Mouse (Mus musculus) cerebellum, adult 2 months (tissue): ENCODE results near the gene Mapk13. TPM values are rescaled to one million over a fixed set of nuclear protein-coding genes. Genes with fewer than 3 reads are reported as not detected.

ENCODE experiments used
- DNase-seq, 2 experiments: peaks; one replicate each; pipeline ENCODE4 v3.0.0; 2021
- H3K27ac ChIP-seq: fragments of 200-500 bp; 2 replicates; pipeline ENCODE4 v1.5.1; 2012; ENCODE audit warnings: low read length, control low read depth, inconsistent platforms; ENCODE audit not compliant: insufficient read depth
- H3K27me3 ChIP-seq: fragments of 200-500 bp; 2 replicates; pipeline ENCODE4 v1.6.1; 2012; ENCODE audit warnings: inconsistent platforms, mild to moderate bottlenecking, low read length, moderate library complexity; ENCODE audit not compliant: control insufficient read depth, insufficient read depth
- H3K4me1 ChIP-seq: fragments of 200-500 bp; 2 replicates; pipeline ENCODE4 v1.6.1; 2011; ENCODE audit warnings: low read length; ENCODE audit not compliant: control insufficient read depth, insufficient read depth
- H3K4me3 ChIP-seq: fragments of 200-500 bp; replicated peaks from 2 replicates; pipeline ENCODE3; 2011; ENCODE audit warnings: mild to moderate bottlenecking, low read depth, low read length, control low read depth; ENCODE audit not compliant: insufficient read depth
- CTCF ChIP-seq: fragments of 200-500 bp; IDR thresholded peaks from 2 replicates; pipeline ENCODE4 v1.5.1; 2011; ENCODE audit warnings: low read depth, mild to moderate bottlenecking, control low read depth, low read length, moderate library complexity, borderline replicate concordance; ENCODE audit not compliant: insufficient read depth
- POLR2A ChIP-seq: fragments of 200-500 bp; IDR thresholded peaks from 2 replicates; pipeline ENCODE4 v1.6.1; 2011; ENCODE audit warnings: low read length, control low read depth, borderline replicate concordance; ENCODE audit not compliant: insufficient read depth
- WGBS: fragments of 180-500 bp; shearing (Covaris S2); methylation state at CpG from one replicate; pipeline ENCODE4 v1.1.7; 2018; 5-methylcytosine and 5-hydroxymethylcytosine counted together
- polyA plus RNA-seq: library from polyadenylated mRNA; depleted of rRNA; stranded (reverse); fragments of >200 nt; gene quantifications from 2 replicates; pipeline ENCODE4 v1.2.3, GENCODE M21; 2012

The Mapk13 gene
- polyA plus RNA-seq, 1 experiment = 5.6 TPM

- no peaks in the 10 kb centered on the region for H3K4me1 ChIP-seq
- peak overlapping the region; percentile 68 for H3K4me3 ChIP-seq
- H3K27ac ChIP-seq = peak overlapping the region; percentile 17; the same call in 1 of the 2 replicates
- WGBS = 2% methylated on average over 15 of the region's 15 CpGs
- no peaks in the 10 kb centered on the region for H3K27me3 ChIP-seq
- TF ChIP-seq POLR2A (no peak), CTCF (no peak)
- DNase-seq = no peak
Measured at GRCm38 (mm10) chr17:28800281-28800670, 31.2 kb downstream of the Mapk13 start.

GRCm38 (mm10) chr17:28800671-28801412 is 31.7 kb downstream of the Mapk13 start, which contains the start of gene Brpf3:
Gene Brpf3, plus strand, starts transcription at chr17:28801090.
- H3K27ac ChIP-seq = peak within 1 kb of the TSS; percentile 76
- H3K4me3 ChIP-seq = peak within 1 kb of the TSS; percentile 89
- no peaks in the 10 kb centered on the region for H3K27me3 ChIP-seq
- no peaks in the 10 kb centered on the region for H3K4me1 ChIP-seq
- peak; percentile 44; the same call in 1 of the 2 replicates for TF ChIP-seq POLR2A
- TF ChIP-seq CTCF = peak; percentile 59
- DNase-seq = peak; percentile 84 to 86
- WGBS = under 1% methylated on average over 81 of the region's 99 CpGs

- under 1% methylated on average over 33 of the region's 42 CpGs for WGBS
- TF ChIP-seq CTCF (no peak), POLR2A (peak; percentile 88)
Measured at GRCm38 (mm10) chr17:28801474-28802005, 32.4 kb downstream of the Mapk13 start.

GRCm38 (mm10) chr17:28802006-28802481 is 32.9 kb downstream of the Mapk13 start:
- TF ChIP-seq POLR2A (no peak), CTCF (no peak)
- 2% methylated on average over 18 of the region's 18 CpGs for WGBS
- peak overlapping the region; percentile 89 for H3K4me3 ChIP-seq
- H3K27ac ChIP-seq = no peak overlapping the region; the same call in 1 of the 2 replicates
- no peaks in the 10 kb centered on the region for H3K4me1 ChIP-seq
- DNase-seq = peak in 1 of 2 experiments; percentile 28
- H3K27me3 ChIP-seq = no peaks in the 10 kb centered on the region

More at GRCm38 (mm10) chr17:28801474-28802005, 32.4 kb downstream of the Mapk13 start:
- Histone ChIP-seq H3K27ac (peak overlapping the region; percentile 76; the same call in 1 of the 2 replicates), H3K4me3 (peak overlapping the region; percentile 89), H3K4me1 (no peaks in the 10 kb centered on the region), H3K27me3 (no peaks in the 10 kb centered on the region)
- peak; percentile 98 to 99 for DNase-seq

GRCm38 (mm10) chr17:28803316-28803715 is 34.2 kb downstream of the Mapk13 start:
- DNase-seq = no peak
- H3K27ac ChIP-seq = no peak overlapping the region
- no peaks in the 10 kb centered on the region for H3K4me1 ChIP-seq
- H3K4me3 ChIP-seq = no peak overlapping the region
- 94% methylated on average over 1 of the region's 1 CpGs for WGBS
- H3K27me3 ChIP-seq = no peaks in the 10 kb centered on the region
- TF ChIP-seq CTCF (no peak), POLR2A (no peak)

GRCm38 (mm10) chr17:28804973-28805372 is 35.9 kb downstream of the Mapk13 start:
- Histone ChIP-seq H3K4me1 (no peaks in the 10 kb centered on the region), H3K27ac (no peak overlapping the region), H3K4me3 (no peak overlapping the region), H3K27me3 (no peaks in the 10 kb centered on the region)
- no peak for TF ChIP-seq CTCF
- TF ChIP-seq POLR2A = no peak
- WGBS = 96% methylated on average over 6 of the region's 6 CpGs
- DNase-seq = no peak

GRCm38 (mm10) chr17:28806770-28807169 is 37.7 kb downstream of the Mapk13 start:
- 97% methylated on average over 19 of the region's 19 CpGs for WGBS
- no peak for DNase-seq
- Histone ChIP-seq H3K4me3 (no peak overlapping the region), H3K27me3 (no peaks in the 10 kb centered on the region), H3K4me1 (no peaks in the 10 kb centered on the region), H3K27ac (no peak overlapping the region)
- no peak for TF ChIP-seq POLR2A
- TF ChIP-seq CTCF = no peak

- no peaks in the 10 kb centered on the region for H3K27me3 ChIP-seq
- no peak for DNase-seq
- TF ChIP-seq CTCF (no peak), POLR2A (no peak)
- H3K27ac ChIP-seq = no peak overlapping the region
- H3K4me1 ChIP-seq = no peaks in the 10 kb centered on the region
- H3K4me3 ChIP-seq = no peak overlapping the region
- WGBS = 97% methylated on average over 8 of the region's 8 CpGs
Measured at GRCm38 (mm10) chr17:28808714-28809113, 39.6 kb downstream of the Mapk13 start.
